Mouse (Mus musculus): Measurements from ENCODE around the gene Gpr33. TPM values are rescaled to one million over a fixed set of nuclear protein-coding genes. Genes with fewer than 3 reads are reported as not detected.
A peak's percentile ranks its signal among the peaks of the same experiment; 100 is the strongest.

Gpr33 gene
- not detected for total RNA-seq (2021)
- long read RNA-seq, experiment 1: 0 reads
- long read RNA-seq, experiment 2, partial matches to known transcripts: 0 of 1 reads
- long read RNA-seq, experiment 2, other reads (novel, unspliced or antisense): 1 of 1 reads

DNA sequence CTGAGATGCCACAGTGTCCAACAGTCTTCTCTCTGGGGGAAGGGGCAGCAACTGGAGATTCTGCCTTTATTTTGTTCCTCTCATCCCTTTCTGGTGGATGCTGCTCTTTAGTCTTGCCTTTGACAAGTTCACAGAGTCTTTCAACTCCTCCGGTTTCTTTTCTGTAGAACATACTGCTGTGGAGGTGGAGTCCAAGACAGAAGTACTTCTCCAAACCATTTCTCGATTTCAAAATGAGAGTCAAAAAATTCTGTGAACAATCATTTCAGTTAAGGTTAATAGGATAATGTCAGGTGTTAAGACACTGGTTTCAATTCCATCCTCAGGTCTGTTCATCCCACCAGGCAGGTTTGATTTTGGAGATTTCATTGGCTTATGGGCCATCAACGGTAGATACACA lies at the start of gene Gpr33:
Gene Gpr33, minus strand, starts transcription at position 101 of the 400 bp plus-strand sequence.
- intact Hi-C loops (cut with DNase I): no loop called here
- no peak for DNase-seq

DNA sequence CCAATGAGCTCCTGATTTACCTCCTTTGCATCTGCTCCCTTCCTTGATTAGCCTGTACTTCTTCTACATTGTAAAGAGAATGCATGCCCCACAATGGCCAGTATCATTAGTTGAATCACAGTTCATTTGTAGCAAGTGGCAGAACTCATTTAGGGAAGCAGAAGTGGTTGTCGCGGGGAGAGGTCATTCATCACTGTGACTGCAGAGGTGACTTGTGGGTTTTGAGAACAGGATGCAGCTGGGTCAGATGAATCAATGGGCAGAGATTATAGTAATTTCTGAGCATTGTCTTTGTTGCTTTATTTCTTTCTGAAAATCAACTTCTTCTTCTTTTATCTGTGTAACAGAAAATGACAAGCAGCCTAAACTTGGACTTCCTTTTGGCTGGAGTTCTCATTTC lies 21.5 kb upstream of the Gpr33 start:
- intact Hi-C loops (cut with DNase I): no loop called here
- no peak for DNase-seq

GRCm38 (mm10) chr12:52046371-52046770 lies 18.5 kb upstream of the Gpr33 start:
- intact Hi-C loops (cut with DNase I): no loop called here

DNA sequence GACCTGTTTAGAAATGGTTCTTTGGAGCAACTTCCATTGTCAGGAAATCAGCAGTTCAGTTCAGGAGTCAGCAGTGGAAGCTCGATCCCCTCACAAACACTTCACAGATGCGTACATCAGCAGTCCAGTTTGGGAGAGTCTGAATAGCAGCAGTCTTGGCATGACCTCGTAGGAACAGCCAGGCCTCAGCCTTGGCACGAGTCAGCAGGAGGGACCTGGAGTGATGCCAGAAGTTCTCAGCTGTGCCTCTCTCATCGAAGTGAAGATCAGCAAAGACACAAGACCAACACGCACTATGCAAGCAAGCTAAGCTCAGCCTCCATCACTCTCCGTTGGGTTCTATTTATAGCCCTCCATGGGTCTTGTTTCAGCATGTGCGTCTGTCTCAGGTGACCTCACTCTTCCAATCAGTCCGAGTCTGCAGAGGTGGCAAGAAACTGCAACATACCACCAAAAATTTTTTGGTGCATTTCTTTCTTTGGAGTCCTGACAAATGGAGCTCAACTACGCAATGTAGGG lies 15.0 kb upstream of the Gpr33 start:
- DNase-seq: peak; percentile 10 to 15
- intact Hi-C loops (cut with DNase I): no loop called here

More at GRCm38 (mm10) chr12:52046371-52046770, 18.5 kb upstream of the Gpr33 start:
- DNase-seq: no peak

DNA sequence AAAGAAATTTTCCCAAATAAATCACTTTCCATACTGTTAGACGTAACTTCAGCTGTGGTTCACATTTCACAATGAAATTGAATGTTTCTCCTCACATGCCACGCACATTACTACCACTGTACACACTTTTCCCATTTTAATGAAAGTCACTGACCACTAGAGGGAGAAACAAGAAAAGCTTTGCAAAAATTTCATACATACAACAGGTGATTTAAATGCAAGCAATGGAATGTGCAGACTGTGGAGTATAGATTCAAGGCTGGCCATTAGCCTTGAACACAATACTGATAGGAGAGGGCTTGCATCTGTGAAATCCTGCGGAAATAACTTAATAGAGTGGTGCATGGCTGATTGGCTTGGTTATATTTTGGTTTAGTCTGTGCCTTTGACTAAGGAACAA lies 10.5 kb upstream of the Gpr33 start:
- DNase-seq: no peak
- intact Hi-C loops (cut with DNase I): no loop called here

DNA sequence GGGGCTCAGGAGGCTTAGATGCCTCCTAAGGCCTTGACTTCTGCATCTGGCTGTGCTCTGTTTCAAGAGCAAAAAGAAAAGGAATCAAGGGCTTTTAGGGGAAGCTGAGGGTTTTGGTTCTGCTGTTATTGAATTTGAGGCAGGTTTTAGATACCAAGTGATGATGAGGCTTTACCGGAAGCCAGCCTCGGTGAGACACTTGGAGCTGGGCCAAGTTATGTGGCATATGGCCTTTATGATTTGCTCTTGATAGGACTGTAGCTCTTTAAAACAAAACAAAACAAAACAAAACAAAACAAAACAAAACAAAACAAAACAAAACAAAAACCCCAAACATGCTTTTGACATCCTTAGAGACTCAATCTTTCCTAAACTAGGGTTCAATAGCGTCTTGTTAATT lies 7.1 kb upstream of the Gpr33 start:
- DNase-seq: no peak
- intact Hi-C loops (cut with DNase I): no loop called here

GRCm38 (mm10) chr12:52032276-52032675 lies 4.4 kb upstream of the Gpr33 start:
- intact Hi-C loops (cut with DNase I): no loop called here
- DNase-seq: no peak

DNA sequence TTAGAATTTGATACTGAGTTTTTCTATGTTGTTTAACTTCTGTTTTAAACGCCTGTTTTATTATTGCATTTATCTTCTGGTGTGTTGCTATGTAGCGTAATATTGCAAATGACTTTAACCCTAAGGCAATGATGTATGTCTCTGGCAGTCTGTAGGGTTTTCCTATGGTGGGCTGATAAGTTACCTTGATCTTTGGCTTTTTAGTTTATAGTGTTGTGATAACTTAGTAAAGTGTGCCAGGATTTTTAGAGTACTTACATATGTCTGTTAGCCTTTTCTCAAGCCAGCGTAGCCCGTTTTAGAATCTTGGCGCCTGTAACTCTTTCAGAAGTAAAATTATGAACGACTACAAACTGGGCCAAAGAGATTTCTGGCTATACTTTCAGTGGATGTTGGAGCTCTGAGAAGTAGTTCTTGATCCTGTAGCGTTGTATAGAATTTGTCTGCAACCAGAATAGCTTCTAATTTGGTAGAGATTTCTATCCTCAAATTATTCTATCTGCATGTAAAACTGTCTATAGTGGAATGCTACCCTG lies 13.3 kb downstream of the Gpr33 start:
- intact Hi-C loops (cut with DNase I): loop anchor here (5.0 kb wide), 3 partner anchors 623 to 888 kb away; no protein-coding TSS in a partner anchor
- no peak for DNase-seq

GRCm38 (mm10) chr12:52014044-52014443 lies 13.8 kb downstream of the Gpr33 start:
- DNase-seq: no peak
- intact Hi-C loops (cut with DNase I): loop anchor here (5.0 kb wide), 3 partner anchors 623 to 888 kb away; no protein-coding TSS in a partner anchor

DNA sequence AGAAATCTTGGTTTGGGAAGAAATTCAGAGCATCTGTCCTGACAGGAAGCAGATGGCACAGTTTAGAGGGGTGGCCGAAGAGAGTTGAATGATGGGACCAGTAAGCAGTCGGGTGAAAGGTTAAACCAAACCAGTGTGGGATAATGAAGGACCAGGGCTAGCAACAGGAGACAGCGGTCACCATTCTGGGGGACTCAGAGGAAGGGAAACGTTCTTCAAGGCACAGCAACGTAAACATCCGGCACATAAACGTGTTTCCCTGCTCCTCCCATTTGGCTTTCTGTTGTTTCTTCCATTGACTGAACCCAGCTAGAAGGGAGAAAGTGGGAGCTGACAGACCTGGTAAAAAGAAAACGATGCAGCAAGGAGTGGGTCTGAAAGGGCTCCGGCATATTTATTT lies 14.6 kb downstream of the Gpr33 start:
- intact Hi-C loops (cut with DNase I): loop anchor here (5.0 kb wide), 3 partner anchors 624 to 889 kb away; no protein-coding TSS in a partner anchor
- DNase-seq: no peak

- DNase-seq: no peak
- intact Hi-C loops (cut with DNase I): loop anchor here (5.0 kb wide), 3 partner anchors 625 to 890 kb away; no protein-coding TSS in a partner anchor
Measured at GRCm38 (mm10) chr12:52012159-52012558, 15.7 kb downstream of the Gpr33 start.

DNA sequence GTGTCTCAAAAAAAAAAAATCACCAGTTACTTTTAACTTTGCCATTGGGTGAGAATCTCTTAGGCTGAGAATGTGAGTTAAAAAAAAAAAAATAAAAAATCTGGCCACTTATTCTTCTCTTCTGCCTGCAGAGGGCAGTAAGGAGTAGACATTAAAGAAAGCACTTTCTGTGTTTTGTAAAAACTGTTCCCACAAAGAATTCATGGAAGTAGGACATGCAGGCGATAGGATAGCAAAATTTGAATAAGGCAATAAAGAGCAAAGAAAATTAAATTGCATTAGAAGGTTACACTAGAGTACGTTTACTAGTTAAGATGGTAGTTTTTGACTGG lies 17.3 kb downstream of the Gpr33 start:
- intact Hi-C loops (cut with DNase I): loop anchor here (5.0 kb wide), 3 partner anchors 627 to 892 kb away; no protein-coding TSS in a partner anchor
- DNase-seq: no peak

DNA sequence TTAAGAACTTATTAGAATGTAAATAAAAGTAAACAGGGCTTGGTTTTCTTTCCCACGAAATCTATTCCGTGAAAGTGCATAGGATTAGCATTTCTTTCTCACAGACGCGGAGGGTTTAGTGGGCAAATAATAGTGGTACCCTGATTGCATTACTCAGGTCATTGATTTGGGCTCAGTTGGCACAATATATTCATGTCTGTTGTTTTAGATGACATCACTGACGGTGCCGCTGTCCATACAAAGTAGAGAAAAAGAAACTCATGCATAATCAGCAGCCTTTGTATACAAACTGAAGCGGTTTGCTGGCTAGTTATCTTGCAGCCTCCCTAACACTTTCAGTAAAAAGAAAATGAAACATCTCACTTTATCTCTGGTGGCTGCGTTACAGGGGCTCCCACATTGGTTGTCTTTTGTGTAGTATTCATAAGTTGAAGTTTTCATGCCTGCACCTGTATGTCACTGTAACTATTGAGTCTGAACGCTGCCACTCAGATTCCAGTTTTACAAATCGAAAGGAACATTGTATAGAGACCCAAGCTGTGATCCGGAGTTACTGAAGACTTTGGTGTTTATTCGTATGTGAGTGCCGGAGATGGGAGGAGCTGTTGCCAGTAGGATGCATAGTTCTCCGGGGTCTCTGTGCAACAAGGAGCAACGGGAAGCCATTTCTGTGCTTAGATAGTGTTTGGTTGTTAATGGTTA lies 17.8 kb downstream of the Gpr33 start:
- no peak for DNase-seq
- intact Hi-C loops (cut with DNase I): loop anchor here (5.0 kb wide), 3 partner anchors 627 to 892 kb away; no protein-coding TSS in a partner anchor

DNA sequence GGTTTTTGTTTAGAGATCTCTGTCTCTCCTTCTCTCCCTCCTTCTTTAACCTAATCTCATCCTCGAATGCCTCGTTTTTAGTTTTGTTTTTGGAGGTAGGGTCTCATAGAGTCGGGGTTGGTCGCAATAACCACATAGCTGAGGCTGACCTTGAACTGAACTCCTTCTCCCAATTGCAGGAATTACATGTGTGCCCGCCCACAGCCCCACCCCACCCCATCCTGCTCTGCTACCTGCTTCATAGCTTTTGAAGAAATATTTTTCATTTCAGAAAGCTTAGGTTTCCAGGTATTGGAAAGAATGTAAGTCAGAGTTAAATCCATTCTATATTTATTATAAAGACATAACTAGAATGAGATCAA lies 21.2 kb downstream of the Gpr33 start:
- intact Hi-C loops (cut with DNase I): no loop called here

DNA sequence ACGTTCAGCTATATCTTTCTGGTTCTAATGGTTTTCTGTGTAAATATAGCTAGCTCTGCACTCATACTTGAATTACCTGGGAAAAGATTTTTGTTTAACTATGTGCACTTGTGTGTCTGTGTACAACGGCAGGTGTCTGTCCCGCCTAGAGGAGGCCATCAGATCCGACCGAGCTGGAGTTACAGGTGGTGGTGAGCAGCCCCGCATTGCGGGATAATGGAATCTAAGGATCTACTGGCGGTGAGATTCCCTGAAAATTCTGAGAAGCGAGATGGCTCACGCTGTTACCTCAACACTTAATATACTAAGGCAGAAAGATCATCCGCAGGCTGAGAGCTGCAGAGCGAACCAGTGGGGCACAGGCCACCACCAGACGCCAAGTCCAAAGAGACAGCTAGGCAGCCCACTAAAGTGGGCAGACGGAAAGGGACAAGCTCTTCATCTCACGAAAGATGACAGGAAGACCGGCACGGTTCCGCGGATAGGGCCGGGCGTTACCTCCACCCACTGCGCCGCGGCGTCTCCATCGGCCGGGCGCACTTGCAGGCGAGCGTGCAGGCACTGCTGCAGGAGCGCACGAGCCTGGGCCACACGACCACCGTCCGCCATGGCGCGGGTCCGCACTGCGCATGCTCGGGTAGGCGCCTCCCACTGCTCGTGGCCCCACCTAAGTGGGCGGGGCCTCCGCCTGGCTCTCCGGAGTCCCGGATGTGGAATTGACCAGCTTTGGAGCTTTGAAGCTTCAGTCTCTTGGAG lies 21.8 kb downstream of the Gpr33 start, which contains the start of gene Dtd2:
Gene Dtd2, minus strand, starts transcription at position 625 of the 756 bp plus-strand sequence.
- peak; percentile 85 to 88 for DNase-seq
- intact Hi-C loops (cut with DNase I): no loop called here

More for the DNA sequence above, 21.2 kb downstream of the Gpr33 start:
- DNase-seq: no peak

DNA sequence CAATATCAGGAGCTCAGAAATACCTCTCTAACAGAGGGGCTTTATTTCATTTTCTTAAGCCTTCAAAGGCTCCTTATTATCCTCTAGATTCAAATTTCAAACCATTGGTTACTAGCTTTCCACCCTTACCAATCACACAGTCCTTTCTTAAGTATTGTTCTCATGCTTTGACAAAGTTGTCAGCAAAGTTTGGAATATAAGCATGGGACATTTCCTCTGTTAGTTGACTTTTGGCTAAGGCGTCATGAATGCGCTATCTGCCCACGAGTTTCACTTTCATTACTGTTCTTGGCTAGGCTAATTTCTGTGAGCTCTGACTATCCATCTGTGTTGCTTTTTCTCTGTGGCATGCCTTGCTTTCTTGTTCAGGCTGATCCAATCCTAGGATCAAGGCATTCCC lies 25.1 kb downstream of the Gpr33 start:
- intact Hi-C loops (cut with DNase I): no loop called here
- DNase-seq: no peak

DNA sequence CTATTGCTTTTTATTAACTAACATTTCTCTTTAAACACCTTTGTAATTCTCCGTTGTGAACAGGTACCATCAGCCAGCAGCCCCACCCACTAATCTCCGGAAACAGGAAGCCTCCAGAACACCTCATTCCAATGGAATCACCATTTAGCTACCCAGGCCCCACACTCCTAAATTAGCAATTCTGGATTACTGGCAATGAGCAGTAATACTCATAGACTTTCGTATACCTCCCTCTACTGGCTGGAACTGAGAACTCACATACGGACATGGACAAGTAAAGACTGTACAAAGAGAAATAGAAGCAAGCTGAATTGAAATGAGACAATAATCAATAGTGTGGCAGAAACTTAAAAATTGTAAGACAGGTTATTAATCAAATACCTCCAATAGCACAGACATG lies 26.3 kb downstream of the Gpr33 start:
- intact Hi-C loops (cut with DNase I): loop anchor here (2.0 kb wide), 1 partner anchor 31 kb away; the partner anchor contains the start of gene Heatr5a
- DNase-seq: peak in 1 of 2 experiments; percentile 31

DNA sequence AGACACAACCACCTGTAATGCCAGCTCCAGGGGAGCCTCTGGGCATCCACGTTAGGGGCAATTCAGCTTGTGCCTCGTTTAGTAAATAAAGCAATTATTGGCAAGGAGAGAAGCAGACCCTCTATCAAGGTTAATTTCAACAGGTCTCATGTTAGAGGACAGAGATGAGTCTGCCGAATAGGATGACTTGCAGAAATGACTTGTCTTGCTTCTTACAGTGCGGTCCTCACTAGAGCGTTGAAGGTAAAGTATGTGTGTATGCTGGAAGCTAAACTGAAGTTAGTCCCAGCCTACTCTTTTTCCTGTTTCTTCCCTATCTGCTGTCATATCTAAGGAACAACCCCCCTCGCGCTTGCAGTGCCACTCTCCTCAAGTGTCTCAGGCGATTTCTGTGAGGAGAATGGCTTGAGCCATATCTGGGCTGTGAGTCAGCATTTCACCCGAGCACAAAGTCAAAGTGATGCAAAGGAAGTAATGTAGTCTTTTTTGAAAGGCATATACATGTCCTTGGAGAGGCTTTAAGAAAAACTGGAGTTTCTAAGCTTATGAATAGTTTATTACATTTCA lies 29.4 kb downstream of the Gpr33 start:
- no peak for DNase-seq
- intact Hi-C loops (cut with DNase I): loop anchor here (5.0 to 10.0 kb wide), 3 partner anchors 36 to 174 kb away; partner anchors contain the start of gene Hectd1

- intact Hi-C loops (cut with DNase I): loop anchor here (5.0 to 10.0 kb wide), 3 partner anchors 34 to 171 kb away; partner anchors contain the start of gene Hectd1
- no peak for DNase-seq
Measured at GRCm38 (mm10) chr12:51995738-51996536, 31.9 kb downstream of the Gpr33 start.

Data from gastrocnemius, postnatal 36 days (tissue).